Mouse (Mus musculus) heart, postnatal 4 days (tissue): ENCODE results near the gene Ctbp2. TPM values are rescaled to one million over a fixed set of nuclear protein-coding genes. Genes with fewer than 3 reads are reported as not detected.
"Not testable (repeated sequence)": the region's sequence is repeated elsewhere in the genome, so short reads cannot be mapped to it uniquely, and the experiment has no call there.

Experiments used
- DNase-seq: peaks from one replicate; pipeline ENCODE4 v3.0.0; 2021
- total RNA-seq, 2 experiments: library from RNA; stranded (reverse); gene quantifications; 2 replicates each; pipeline ENCODE4 v1.2.3; 2021

Ctbp2 gene
- total RNA-seq, 2 experiments from 2014 or later = 56.0 to 65.3 TPM

DNA sequence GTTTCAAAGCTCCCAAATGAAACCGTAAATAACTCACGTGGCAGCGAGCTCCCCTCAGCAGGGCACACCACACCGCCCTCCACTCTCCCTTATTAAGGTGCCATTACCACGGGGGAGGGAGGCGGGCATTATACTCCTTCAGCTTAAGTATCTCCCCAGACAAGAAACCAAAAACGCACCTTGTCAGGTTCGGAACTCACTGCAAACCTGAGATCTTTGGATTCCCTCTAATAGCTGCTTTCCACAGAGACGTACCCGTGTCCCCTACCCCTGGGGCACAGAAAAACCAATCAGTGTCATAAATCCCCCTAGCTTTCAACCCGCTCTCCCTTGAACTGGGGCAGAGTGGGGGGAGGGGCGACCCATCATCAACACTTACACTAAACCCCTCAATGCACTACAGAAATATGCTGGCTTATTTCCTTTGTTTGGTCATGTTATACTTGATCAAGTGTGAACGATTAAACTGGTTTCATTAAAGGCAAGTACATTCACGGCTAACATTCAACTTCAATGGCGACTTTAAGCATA is 3.9 kb downstream of the Ctbp2 start:
- DNase-seq = no peak

DNA sequence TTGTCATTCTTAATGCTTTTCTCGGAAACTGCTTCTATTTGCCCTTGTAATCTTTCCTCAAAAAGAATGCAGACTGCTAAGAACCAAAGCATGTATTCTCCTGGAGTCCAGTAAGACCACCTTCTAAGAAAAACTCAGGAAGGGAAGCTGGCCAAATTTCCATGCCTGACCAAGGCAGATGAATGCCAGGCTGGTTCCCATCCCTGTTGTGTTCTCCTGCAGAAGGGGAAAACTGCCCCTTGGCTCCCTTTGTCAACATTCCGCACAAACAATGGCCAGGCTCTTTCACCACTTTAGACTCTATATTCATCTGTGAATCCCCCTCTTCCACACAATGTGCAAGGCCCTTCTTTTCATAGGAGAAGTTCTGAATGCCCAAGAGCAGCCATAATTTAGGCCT is 6.3 kb downstream of the Ctbp2 start:
- DNase-seq = no peak

DNA sequence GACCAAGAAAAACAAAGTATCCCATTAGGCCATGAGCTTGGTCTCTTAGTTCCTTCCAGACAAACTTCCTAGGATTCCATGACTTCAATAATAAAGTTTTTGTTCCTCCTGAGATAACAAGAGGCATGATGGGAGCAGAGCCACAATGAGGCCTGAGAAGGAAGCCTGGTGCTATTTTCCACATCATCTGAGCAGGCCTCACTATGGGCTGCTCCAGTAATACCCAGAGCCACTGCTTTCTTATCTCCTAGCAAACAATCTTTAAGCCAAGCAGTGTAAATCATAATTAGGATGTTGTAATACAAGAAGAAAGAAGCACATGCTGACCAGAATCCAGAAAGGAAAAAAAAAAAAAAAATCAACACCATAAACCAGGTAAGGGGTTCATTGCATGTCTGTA is 7.6 kb downstream of the Ctbp2 start:
- DNase-seq = no peak

DNA sequence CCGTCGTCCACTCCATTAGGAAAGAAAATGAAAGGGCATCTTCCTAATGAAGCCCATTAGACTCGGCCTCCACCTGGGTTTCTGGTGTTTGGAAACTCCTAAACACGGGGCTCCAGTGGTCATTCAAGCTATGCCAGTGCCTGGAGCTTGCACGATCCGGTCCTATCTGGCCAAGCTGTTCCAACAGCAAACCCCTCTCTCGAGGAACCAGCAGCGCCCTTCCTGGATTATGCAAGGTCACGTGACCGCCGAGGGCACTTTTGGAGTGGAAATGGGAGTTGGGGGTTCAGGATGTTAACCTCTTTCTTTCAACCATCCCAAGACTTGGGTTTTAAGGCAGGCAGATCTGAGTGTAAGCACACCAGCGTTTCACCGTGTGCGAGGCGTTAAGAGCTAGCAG is 8.3 kb downstream of the Ctbp2 start:
- DNase-seq = peak; percentile 46

DNA sequence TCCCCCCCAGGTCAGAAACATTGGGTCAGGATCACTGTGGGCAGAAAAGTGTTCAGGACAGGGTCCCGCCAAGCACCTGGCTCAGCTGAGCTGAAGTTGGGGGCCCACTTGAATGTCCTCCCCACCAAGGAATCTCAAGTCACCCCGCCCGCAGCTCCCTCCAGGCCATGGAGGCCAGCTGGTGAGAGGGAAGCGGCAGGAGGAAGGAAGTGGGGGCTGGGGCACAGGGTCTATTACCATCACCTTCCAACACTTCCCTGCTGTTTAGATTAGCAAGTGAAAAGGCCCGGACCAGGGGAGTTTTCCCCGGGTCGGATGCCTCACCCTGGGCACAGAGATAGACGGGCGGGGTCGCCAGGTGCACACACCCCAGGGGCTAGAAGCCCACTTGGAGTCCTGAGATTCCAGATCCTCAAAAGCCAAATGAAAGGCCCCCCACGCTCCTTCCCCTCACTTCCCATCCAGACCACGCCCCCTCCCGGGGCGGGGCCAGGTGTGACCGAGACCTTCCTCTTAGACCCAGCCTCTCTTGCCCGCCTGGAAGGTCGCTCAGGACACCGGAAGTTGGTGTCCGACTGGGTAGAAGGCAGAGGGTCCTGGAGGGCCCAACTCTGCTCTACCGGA is 9.2 kb downstream of the Ctbp2 start:
- DNase-seq = peak; percentile 68

DNA sequence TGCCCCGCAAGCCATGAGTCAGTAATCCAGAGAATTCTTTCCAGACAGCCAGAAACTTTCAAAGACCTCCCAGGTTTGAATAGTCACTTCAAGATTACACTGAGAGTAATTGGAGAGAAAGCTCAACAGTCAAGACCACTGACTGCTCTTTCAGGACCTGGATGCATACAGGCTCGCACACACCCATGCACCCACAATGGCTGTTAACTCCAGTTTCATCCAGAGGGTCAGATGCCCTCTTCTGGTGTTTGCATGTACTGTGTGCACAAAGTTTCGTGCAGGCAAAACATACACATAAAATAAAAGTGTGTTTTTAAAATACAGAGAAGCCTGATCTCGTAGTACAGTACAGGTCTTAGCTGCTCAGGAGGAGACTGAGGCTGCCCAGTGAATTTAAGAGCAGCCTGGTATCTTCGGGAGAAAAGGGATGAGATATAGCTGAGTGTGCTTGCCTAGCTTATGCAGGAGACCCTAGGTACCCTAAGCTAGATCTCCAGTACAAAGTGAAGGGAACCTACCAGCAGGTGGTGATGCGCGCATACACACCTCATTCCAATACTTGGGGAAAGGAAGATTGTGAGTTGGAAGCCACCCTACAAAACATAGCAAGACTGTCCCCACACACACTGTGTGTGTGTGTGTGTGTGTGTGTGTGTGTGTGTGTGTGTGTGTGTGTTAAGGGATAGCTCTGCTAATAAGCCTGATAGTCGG is 10.8 kb downstream of the Ctbp2 start:
- no peak for DNase-seq

DNA sequence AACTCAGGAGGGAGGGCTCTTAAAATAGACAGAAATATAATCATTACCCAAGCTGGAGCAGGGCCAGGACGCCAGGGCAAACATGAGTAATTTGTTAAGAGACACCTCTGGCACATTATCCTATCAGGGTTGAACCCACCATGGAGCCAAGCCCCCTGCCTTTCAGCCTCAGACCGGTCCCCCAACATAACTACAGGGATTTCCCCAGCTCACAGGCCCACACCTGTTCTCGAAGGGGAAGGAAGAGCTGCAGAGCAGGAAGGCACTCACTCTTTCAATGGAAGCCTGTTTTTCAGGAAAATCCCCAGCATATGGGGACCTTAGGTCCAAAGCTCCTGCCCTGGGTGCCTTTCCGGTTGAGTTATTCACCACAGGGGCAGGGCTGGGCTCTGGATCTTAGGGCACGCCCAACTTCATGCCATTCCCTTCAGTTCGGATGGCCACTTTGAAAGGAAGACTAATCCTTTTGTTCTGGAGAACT is 11.8 kb downstream of the Ctbp2 start:
- DNase-seq = no peak

DNA sequence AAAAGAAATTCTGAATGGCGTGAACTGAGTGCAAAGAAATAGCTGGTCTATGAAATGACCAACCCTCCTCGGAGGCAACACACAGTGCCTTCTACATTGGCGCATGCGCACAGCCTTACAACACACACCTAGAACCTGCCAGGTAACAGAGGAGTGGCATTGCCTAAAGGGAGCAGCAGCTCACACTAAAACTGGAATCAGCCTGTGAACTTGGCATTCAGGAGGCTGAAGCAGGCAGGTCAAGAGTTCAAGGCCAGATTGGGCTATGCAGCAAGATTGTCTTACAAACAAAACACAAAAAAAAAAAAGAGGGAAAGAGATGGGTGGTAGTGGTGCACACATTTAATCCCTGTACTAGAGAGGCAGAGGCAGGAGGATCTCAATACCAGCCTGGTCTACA is 14.7 kb downstream of the Ctbp2 start:
- no peak for DNase-seq

DNA sequence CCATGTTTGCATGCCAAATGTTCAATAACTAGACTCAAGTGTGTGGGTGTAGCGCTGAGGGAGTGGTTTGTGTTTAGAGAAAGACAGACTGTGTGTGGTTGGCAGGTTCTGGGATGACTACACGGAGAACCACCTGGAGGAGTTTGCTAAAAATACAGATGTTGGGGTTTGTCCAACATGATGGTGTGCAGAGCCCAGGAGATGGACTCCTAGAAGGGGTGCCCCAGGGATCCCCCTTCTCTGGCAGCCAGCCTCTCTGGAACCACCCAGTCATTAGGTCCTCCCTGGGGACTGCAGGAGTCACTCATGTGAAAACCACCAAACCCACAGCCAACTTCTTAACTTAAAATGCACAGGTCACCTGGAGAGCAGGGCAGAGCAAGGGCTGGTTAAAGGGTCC is 15.5 kb downstream of the Ctbp2 start:
- DNase-seq = no peak

DNA sequence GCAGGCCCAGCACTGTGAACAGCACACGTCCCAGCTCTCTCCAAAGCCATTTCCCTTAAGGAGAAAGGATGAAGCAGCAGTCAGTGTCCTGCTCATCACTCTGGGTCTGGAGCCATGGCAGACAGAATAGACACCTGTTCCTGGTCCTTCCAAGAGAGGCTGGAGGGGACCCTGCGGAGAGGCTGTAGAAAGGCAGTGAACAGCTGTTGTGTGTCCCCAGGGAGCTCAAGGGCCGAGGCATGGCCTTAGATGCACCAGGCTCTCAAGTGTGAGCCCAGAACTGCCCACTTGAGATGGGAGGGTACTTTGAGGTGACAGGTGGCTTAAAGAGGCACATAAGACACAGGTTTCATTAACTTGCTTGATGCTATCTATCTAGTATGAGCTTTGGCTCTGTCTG is 21.6 kb downstream of the Ctbp2 start:
- no peak for DNase-seq

DNA sequence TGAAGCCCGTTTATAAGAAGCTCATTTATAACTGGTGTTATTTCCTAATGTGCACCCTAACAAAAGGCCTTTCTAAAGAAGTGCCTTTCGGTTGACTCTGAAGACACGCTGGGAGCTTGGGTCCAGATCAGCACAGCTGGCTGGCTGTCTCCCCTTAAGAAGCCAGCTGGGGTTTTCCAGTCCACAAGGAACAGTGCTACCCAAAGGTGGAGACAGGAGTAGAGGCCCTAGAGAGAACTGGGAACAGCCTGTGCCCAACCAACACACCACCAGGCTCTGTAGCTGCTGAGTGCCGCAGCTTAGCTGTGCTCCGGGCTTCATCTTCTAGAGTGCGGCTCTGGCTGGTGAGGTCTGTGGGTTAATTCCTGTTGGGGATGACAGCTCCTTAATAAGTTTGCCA is 23.1 kb downstream of the Ctbp2 start:
- DNase-seq = no peak

DNA sequence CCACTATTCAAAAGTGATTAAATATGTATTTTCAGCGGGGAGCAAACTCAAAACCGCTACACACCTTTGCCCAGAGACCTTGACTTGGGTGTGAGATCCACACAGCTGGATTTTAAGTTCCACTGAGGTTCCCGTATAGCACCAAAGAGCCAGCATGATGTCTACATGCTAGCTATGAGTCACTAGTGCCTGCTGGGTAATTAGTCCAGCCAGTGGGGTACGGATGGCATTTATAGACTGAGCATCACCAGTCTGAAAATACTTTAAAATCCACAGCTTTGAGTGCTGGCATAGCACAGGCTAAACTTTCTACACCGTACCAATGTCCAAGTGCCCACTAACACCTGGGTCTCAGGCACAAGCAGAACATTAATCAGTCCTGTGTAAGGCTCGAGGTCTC is 24.0 kb downstream of the Ctbp2 start:
- no peak for DNase-seq

DNA sequence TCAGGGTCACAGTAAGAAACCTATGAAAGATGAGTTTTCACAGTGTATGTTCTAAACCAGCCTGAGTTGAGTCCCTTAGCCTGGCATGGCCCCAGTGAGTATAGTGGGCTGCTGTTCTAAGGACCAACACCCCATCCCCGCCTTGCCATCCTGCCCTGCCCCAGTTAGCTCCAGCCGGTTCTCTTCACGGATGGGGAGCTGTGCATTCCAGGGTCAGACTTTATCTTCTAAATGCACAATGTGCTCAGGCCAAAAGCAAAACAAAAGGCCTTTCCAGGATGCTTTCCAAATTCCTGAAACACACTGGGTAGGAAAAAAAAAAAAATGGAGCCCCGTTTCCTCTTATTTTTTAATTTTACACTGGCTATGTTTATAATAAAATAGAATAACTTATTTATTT is 24.9 kb downstream of the Ctbp2 start:
- peak; percentile 39 for DNase-seq

DNA sequence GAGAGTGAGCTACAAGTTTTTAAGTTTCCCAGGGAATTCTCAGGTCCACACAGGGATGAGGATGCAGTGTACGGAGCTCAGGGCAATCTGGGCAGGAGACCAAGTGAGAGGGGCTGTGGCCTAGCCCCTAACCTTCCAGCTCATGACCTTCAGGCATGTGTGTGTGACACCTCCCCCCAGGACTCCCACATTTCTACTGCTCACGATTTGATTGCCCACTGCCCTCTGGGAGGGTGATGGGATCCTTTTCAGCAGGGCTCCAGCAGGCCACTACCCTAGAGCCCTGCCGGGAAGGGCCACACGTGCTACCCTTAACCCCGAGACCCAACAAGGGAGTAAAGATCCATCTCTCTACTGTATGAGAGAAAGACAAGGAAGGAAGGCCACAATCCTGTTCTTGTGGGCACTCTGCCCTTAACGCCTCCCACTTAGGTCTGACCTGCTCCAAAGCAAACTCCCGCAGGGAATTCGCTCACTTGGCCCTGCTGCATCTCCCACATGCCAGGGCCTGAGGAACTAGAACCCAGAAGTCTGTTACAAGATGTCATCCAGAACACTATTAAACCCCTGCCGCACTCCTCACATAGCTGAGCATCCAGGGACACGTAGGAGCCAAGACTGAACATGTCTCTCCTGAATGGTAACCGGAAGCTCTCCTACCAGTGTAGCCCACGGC is 25.9 kb downstream of the Ctbp2 start:
- no peak for DNase-seq

DNA sequence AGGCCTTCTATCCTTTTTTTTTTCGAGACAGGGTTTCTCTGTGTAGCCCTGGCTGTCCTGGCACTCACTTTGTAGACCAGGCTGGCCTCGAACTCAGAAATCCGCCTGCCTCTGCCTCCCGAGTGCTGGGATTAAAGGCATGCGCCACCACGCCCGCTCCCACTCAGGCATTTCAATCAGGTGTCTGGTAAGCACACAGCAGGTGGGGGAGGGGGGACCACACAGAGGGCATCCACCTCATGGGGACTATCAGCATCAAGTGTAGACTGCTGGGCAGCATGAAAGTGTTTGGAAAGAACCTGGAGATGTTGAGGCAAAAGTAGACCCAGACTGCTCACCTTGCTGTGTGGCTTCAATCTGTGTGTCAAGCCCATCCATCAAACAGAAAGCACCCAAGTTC is 28.5 kb downstream of the Ctbp2 start:
- not testable (repeated sequence) for DNase-seq

DNA sequence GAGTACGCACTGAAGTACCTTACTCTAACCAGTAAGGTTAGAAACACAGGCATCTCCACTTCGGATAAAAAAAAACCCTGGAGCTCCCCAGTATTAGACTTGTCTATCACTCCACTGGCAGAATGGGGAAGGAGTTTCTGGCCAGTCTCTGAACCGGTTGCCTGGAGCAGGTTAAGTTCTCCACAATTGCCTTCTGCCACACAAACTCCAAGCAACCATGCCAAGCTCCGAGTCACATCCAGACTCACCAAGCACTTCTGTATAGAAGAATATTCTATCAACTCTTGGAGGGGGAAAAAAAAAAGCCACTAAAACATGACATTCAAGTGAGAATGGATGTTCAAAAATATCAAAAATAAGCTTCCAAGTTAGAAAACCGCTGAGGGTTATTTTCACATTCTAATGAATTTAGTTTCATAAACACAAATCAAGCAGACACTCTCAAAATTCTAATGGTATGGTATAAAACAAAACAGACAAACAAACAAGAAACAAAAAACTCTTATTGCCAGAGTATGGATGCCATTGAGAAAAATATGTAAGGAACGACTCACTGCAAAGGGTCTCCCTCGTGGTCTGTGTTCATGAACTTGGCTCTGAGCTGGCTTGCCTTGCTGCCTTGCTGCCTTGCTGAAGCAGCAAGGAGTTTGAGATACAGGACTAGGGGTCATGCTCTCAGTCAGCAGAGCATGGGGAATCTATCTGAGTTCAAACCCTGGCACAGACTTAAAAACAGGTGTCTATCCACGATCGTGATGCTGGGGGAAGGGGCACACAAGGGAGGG is 29.3 kb downstream of the Ctbp2 start:
- DNase-seq = no peak

DNA sequence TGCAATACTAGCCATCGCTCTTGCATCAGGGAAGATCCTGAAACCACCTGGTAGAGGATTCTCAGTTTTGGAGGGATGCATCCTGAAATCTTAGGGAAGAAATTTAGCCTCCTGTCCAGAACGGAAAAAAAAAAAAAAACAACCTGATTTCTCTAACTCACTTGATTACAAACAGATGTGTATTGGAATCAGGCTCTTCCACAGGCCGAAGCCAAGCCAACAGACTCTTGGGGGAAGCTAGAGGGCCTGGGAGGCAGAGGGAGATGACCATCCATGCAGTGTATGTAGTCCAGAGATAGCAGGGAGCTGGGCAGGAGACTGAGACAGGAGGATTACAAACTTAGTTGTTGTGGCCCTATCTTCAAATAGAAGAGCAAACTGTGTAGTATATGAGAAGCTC is 30.0 kb downstream of the Ctbp2 start:
- DNase-seq = no peak

DNA sequence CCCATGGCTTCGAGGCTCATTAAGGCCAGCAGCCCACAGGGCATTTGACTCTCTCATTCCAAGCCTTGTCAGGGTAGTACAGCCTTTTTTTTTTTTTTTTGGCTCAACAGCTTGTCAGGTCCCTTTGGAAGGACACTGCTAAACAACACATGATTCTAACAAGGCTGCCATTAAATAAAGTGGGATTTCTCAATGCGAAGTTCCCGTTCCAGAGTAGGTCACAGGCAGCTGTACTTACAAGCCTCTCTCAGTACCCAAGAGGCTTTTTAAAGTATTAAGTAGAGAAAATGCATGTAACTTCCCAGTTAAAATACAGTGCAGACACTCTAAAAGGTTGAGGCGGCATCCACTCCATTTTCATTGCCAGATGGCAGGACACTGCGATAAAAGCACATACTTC is 30.4 kb downstream of the Ctbp2 start:
- DNase-seq = no peak

DNA sequence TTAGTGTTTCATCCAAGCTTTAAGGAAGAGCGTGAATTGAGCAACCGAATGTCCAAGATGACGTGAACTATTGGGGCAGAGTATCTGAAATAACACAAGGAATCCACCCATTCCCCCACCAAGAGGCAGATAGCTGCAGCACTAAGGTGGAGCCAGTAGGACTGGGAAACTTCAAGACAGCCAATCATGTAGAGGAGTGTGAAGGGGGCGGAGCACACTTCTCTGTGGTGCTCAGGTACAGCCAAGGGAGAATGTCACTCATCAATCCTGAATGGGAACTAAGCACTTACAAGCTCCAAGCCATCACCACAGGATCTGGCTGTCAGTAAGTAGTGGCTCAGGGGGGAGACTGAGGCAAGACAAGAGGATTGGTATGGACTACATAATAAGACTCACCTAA is 33.5 kb downstream of the Ctbp2 start:
- DNase-seq = no peak

DNA sequence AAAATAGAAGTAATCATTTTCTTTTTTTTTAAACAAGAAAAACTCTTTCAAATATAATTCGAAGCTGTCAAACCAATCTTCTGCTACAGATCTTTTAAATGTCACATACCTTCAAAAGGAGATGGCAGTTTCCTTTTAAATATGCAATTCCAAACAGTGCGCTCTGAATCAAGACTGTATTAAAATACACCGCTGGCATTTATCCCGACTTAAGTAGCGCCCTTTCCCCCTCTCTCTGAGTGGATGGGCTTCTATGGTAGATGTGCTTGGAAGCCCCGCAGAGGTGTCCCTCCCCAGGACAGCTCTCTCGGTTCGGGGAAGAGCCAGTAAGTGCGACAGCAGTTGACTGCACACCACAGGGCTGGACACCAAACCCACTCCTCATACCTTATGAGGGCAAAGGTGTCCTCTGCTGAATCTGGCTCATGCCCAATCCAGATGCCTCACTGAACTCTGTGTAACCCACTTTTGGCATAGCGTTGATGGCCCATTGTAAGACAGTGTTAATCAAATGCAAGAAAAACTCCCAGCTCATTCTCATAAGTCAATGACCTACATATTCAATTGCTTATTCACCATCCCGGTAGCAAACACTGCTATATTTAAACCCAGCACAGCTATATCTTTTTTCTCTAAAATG is 34.4 kb downstream of the Ctbp2 start:
- DNase-seq = no peak

DNA sequence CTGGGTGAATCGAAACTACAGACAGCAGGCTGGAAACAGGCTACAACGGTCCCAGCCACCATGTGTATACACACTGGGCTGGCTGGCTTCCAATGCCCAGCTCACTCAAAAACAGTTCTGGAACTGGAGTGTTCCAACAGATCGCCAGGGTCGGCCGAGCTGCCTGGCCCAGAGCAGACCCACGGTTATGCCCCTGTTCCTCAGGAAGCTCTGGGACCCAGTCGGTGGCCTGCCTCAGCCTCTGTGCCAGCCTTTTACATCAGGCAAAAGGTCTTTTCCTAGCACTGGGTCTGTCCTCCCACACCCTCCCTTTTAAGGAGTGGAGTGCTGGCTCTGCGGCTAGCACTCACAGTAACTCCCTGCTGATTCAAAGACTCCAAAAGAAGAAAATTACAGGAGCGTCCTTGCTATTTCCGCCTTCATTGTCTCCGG is 35.3 kb downstream of the Ctbp2 start:
- DNase-seq = peak; percentile 76

DNA sequence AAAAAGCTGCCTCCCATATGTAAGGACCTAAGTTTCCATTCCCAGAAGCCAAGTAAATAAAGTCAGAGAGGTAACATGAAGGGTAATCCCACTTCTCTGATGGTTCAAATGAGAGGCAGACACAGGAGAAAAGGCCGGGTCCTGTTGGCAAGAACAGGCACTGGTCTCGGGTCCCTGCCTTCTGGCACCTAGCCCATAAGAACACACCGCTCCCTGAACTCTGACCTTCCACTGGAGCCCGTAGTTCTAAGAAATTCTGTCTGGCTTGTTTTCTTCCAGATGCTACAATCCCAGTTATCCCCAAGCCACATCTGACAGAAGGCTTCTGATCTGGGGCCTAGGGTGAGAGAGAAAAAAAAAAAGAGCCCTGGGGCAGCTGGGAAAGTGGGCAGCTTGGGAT is 35.7 kb downstream of the Ctbp2 start:
- no peak for DNase-seq
